Mouse (Mus musculus): ENCODE measurements around the gene Gm8180. TPM values are rescaled to one million over a fixed set of nuclear protein-coding genes. Genes with fewer than 3 reads are reported as not detected.

Gene Gm8180
- not detected in 2 replicates for polyA plus RNA-seq (2021; fragmentation: Nextera tagmentation)
- long read RNA-seq, experiment 1: 0 reads
- long read RNA-seq, experiment 2: 0 reads

GRCm38 (mm10) chr14:43784645-43785044 is at the start of gene Gm8180:
Gene Gm8180 (minus strand): TSS chr14:43784745.

DNA sequence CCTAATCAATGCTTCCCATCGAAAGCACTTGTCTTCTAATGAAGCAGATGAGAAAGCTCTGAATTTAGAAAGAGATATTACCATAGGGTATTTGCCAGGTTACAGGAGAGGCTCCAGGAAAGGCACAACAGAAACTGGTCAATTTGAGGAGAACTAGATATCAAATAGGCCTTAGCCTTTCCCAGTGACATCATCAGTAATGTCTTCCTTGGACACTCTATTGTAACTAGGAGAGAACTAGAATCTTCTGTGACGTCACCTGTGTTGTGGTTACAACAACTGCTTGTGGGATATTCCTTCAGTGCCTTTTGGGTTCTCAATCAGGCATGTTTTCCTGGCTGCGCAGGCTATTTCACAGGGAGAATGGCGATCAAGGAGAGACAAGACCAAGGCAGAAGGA is 37.0 kb downstream of the Gm8180 start, which contains the start of gene Gm6526:
Gene Gm6526, plus strand, starts transcription at position 301 of the 400 bp plus-strand sequence.

Other genes with a start within 250 kb of the Gm8180 start
- not detected in 2 replicates for gene Gm5799, start 241.2 kb downstream of the Gm8180 start, polyA plus RNA-seq (2021; fragmentation: Nextera tagmentation)
- not detected in 2 replicates for gene Gm17654, start 205.6 kb downstream of the Gm8180 start, polyA plus RNA-seq (2021; fragmentation: Nextera tagmentation)
- gene Gm10375, start 176.7 kb downstream of the Gm8180 start, polyA plus RNA-seq (2021; fragmentation: Nextera tagmentation): not detected in 2 replicates
- gene Gm8165, start 107.5 kb downstream of the Gm8180 start, polyA plus RNA-seq (2021; fragmentation: Nextera tagmentation): not detected in 2 replicates
- 0.35 TPM in 1 of 2 replicates, not detected in the other for gene Gm7324, start 86.9 kb downstream of the Gm8180 start, polyA plus RNA-seq (2021; fragmentation: Nextera tagmentation)
- gene Gm16506, start 57.3 kb downstream of the Gm8180 start, polyA plus RNA-seq (2021; fragmentation: Nextera tagmentation): not detected in 2 replicates
- not detected in 2 replicates for gene Gm6526, start 36.9 kb downstream of the Gm8180 start, polyA plus RNA-seq (2021; fragmentation: Nextera tagmentation)
- not detected in 2 replicates for gene Ear1, start 90.8 kb upstream of the Gm8180 start, polyA plus RNA-seq (2021; fragmentation: Nextera tagmentation)
- gene Ear10, start 138.8 kb upstream of the Gm8180 start, polyA plus RNA-seq (2021; fragmentation: Nextera tagmentation): not detected in 2 replicates
- gene Gm8113, start 140.6 kb upstream of the Gm8180 start, polyA plus RNA-seq (2021; fragmentation: Nextera tagmentation): not detected in 2 replicates
- gene Ang5, start 172.3 kb upstream of the Gm8180 start, polyA plus RNA-seq (2021; fragmentation: Nextera tagmentation): not detected in 2 replicates
- gene Ang6, start 217.5 kb upstream of the Gm8180 start, polyA plus RNA-seq (2021; fragmentation: Nextera tagmentation): not detected in 2 replicates

All from layer of hippocampus, adult 6 months (tissue).